Mouse (Mus musculus) cortical plate, adult 2 months (tissue): ENCODE results near the gene Igf1.

Experiments used
- CTCF ChIP-seq: fragments of 200-500 bp; IDR thresholded peaks from 2 replicates; pipeline ENCODE4 v1.5.1; 2011; ENCODE audit warnings: mild to moderate bottlenecking, control low read depth, low read length; ENCODE audit not compliant: insufficient read depth; ENCODE audit errors: extremely low read depth
- POLR2A ChIP-seq: fragments of 200-500 bp; IDR thresholded peaks from 2 replicates; pipeline ENCODE4 v1.6.1; 2011; ENCODE audit warnings: mild to moderate bottlenecking, low read length, control low read depth; ENCODE audit not compliant: insufficient read depth; ENCODE audit errors: extremely low read depth

DNA sequence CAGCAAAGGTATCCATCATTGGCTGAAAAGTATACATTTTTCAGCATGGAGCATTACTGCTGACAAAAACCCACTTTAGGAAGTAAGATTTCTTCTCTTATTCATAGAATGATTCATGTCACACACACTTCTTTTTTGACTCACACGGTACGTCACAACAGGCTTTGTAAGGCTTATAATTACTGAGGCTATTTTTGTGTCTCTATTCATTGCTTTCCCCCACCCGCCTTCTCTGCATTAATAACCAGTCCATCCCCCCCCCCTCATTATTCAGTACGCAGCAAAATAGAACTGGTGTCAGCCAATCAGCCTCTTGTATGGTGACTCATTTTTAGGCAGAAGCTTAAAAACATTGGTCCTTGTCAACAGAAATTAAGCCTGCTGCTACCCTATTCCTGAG lies 41.2 kb upstream of the Igf1 start:
- TF ChIP-seq CTCF (no peak), POLR2A (no peak)
